Mouse (Mus musculus) adipocyte (in vitro differentiated cells): ENCODE results near the gene Dusp22.
A peak's percentile ranks its signal among the peaks of the same experiment; 100 is the strongest.

Source experiments
- DNase-seq: peaks from one replicate; pipeline ENCODE4 v3.0.0-alpha.2; 2016; ENCODE audit warnings: low spot score

Dusp22 gene

GRCm38 (mm10) chr13:30673878-30674277 lies 14.1 kb downstream of the Dusp22 start:
- no peak for DNase-seq

GRCm38 (mm10) chr13:30678822-30679221 lies 19.0 kb downstream of the Dusp22 start:
- no peak for DNase-seq

- no peak for DNase-seq
These were observed 22.1 kb downstream of the Dusp22 start for GRCm38 (mm10) chr13:30681866-30682265.

- DNase-seq = no peak
These were observed 22.5 kb downstream of the Dusp22 start for GRCm38 (mm10) chr13:30682328-30682727.

GRCm38 (mm10) chr13:30684614-30685122 lies 24.9 kb downstream of the Dusp22 start:
- DNase-seq = no peak

- no peak for DNase-seq
These were observed 26.2 kb downstream of the Dusp22 start for GRCm38 (mm10) chr13:30685957-30686356.

- no peak for DNase-seq
These were observed 28.3 kb downstream of the Dusp22 start for GRCm38 (mm10) chr13:30688035-30688616.

- no peak for DNase-seq
These were observed 29.7 kb downstream of the Dusp22 start for GRCm38 (mm10) chr13:30689475-30689874.

GRCm38 (mm10) chr13:30691441-30692292 lies 31.9 kb downstream of the Dusp22 start:
- peak; percentile 60 for DNase-seq

GRCm38 (mm10) chr13:30692644-30693385 lies 33.0 kb downstream of the Dusp22 start:
- DNase-seq = no peak

- DNase-seq = peak; percentile 63
These were observed 35.4 kb downstream of the Dusp22 start for GRCm38 (mm10) chr13:30695232-30695631.

- no peak for DNase-seq
These were observed 36.1 kb downstream of the Dusp22 start for GRCm38 (mm10) chr13:30695890-30696289.

- no peak for DNase-seq
These were observed 38.1 kb downstream of the Dusp22 start for GRCm38 (mm10) chr13:30697880-30698279.

- no peak for DNase-seq
These were observed 42.9 kb downstream of the Dusp22 start for GRCm38 (mm10) chr13:30702695-30703094.

- no peak for DNase-seq
These were observed 44.7 kb downstream of the Dusp22 start for GRCm38 (mm10) chr13:30704246-30705095.

- no peak for DNase-seq
These were observed 51.3 kb downstream of the Dusp22 start for GRCm38 (mm10) chr13:30711066-30711465.

GRCm38 (mm10) chr13:30711711-30712110 lies 51.9 kb downstream of the Dusp22 start:
- no peak for DNase-seq

- no peak for DNase-seq
These were observed 52.5 kb downstream of the Dusp22 start for GRCm38 (mm10) chr13:30712280-30712679.

GRCm38 (mm10) chr13:30713621-30714020 lies 53.8 kb downstream of the Dusp22 start:
- no peak for DNase-seq

GRCm38 (mm10) chr13:30714552-30714951 lies 54.8 kb downstream of the Dusp22 start:
- DNase-seq = no peak

- no peak for DNase-seq
These were observed 55.3 kb downstream of the Dusp22 start for GRCm38 (mm10) chr13:30715060-30715459.

- peak; percentile 40 for DNase-seq
These were observed 55.8 kb downstream of the Dusp22 start for GRCm38 (mm10) chr13:30715573-30715972.
